Mouse (Mus musculus) liver, postnatal 0 days (tissue): ENCODE measurements around the gene Gata5. TPM values are rescaled to one million over a fixed set of nuclear protein-coding genes. Genes with fewer than 3 reads are reported as not detected.

Source experiments
- ATAC-seq: fragments of 200-750 bp; cut with Nextera tagmentation; 2 replicates; pipeline ENCODE4 v1.8.0; 2017; ENCODE audit warnings: mild to moderate bottlenecking, moderate library complexity
- DNase-seq: peaks from one replicate; pipeline ENCODE4 v3.0.0-alpha.2; 2016
- H3K27ac ChIP-seq: fragments of 300-500 bp; sonication (generic); 2 replicates; pipeline ENCODE4 v1.5.1; 2014; ENCODE audit warnings: antibody characterized with exemption, moderate library complexity, mild to moderate bottlenecking, low read depth
- H3K27me3 ChIP-seq: fragments of 300-500 bp; sonication (generic); 2 replicates; pipeline ENCODE4 v1.6.1; 2014; ENCODE audit warnings: low read length, control low read depth, mixed read lengths; ENCODE audit not compliant: insufficient read depth
- H3K36me3 ChIP-seq: fragments of 300-500 bp; sonication (generic); replicated peaks from 2 replicates; pipeline ENCODE4 v1.6.1; 2014; ENCODE audit warnings: mild to moderate bottlenecking, control low read depth, low read length, moderate library complexity, mixed read lengths; ENCODE audit not compliant: insufficient read depth
- H3K4me1 ChIP-seq: fragments of 300-500 bp; sonication (generic); 2 replicates; pipeline ENCODE4 v1.6.1; 2014; ENCODE audit warnings: antibody characterized with exemption, mild to moderate bottlenecking, control low read depth; ENCODE audit not compliant: insufficient read depth
- H3K4me2 ChIP-seq: fragments of 300-500 bp; sonication (generic); 2 replicates; pipeline ENCODE4 v1.6.1; 2014; ENCODE audit warnings: low read depth, mild to moderate bottlenecking, low read length, moderate library complexity, mixed read lengths
- H3K4me3 ChIP-seq: fragments of 300-500 bp; sonication (generic); 2 replicates; pipeline ENCODE4 v1.5.1; 2014; ENCODE audit warnings: low read depth, low read length
- H3K9ac ChIP-seq: fragments of 300-500 bp; sonication (generic); replicated peaks from 2 replicates; pipeline ENCODE4 v1.6.1; 2014; ENCODE audit warnings: mild to moderate bottlenecking, moderate library complexity
- H3K9me3 ChIP-seq: fragments of 300-500 bp; sonication (generic); 2 replicates; pipeline ENCODE4 v1.6.1; 2016; ENCODE audit warnings: mild to moderate bottlenecking, control low read depth, low read length, mixed read lengths
- CTCF ChIP-seq: sonication (generic); IDR thresholded peaks from 2 replicates; pipeline ENCODE4 v1.5.1; 2016; ENCODE audit warnings: antibody characterized with exemption, low read depth
- EP300 ChIP-seq: IDR thresholded peaks from 2 replicates; pipeline ENCODE4 v1.6.1; 2016; ENCODE audit warnings: antibody characterized with exemption, low read depth, mild to moderate bottlenecking
- WGBS: fragments of 180-500 bp; shearing (Covaris S2); extraction: QIAGEN DNeasy Blood & Tissue Kit; methylation state at CpG from one replicate; pipeline ENCODE4 v1.1.7; 2014; ENCODE audit not compliant: insufficient replicate concordance; 5-methylcytosine and 5-hydroxymethylcytosine counted together
- polyA plus RNA-seq: library from polyadenylated mRNA; unstranded; fragments of >200 nt; fragmentation: Nextera tagmentation; extraction: Ambion mirVana; gene quantifications from 2 replicates; pipeline ENCODE4 v1.2.1, GENCODE M21; 2015

Gata5 gene
- polyA plus RNA-seq, 1 experiment from 2014 or later = 0.08 TPM

DNA sequence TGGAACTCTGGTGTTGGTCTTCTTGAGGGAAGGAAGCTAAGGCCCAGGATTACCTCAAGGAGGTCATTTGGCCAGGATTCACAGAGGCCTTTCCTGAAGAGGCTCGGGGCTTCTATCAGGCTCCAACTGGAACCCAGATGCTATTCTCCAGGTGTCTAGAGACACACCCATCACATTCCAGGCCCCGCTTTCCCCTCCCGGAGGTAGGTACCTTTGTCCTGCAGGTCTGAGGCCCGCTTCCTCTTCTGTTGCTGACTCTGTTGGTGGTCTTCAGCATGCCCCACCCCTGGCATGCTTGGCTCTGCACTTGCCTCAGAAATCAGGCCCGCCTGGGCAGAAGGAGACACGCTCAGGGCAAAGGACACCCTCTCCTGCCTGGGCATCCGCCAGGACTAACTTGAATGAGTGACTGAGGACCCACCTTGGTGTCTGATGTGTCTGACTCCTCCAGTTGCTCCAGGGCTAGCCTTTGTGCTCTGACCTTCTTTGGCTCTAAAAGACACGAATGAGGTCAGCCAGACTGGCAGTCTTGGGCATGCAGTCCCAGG lies 56.7 kb downstream of the Gata5 start:
- no peaks in the 10 kb centered on the region for H3K36me3 ChIP-seq
- no peak overlapping the region for H3K9ac ChIP-seq
- DNase-seq (no peak), ATAC-seq (no peak)
- H3K4me2 ChIP-seq = no peak overlapping the region
- no peak for TF ChIP-seq EP300
- no peak for TF ChIP-seq CTCF
- peaks cover 22% of the 10 kb centered on the region for H3K4me1 ChIP-seq
- 81% methylated on average over 8 of the region's 8 CpGs for WGBS
- H3K4me3 ChIP-seq = no peak overlapping the region
- no peaks in the 10 kb centered on the region for H3K9me3 ChIP-seq
- H3K27me3 ChIP-seq = no peaks in the 10 kb centered on the region
- H3K27ac ChIP-seq = no peak overlapping the region

DNA sequence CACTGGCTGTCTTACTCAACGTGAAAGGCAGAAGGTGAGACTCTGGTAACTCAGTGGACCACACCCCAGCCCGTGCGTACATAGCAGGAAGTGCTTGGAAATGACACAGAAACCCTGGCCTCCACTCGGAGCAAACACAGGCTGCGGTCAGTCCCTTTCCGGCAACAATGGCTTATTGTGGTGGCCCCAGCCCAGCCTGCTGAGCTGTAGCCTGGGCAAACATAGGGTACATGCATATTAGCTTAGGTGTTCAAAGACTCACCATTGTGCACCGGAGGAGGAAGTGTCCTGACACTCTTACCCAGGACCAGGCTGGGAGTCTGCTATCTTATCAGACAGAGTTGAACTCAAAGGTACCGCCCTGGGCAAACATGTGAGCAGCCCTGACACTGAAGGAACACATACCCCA lies 57.6 kb downstream of the Gata5 start:
- Histone ChIP-seq H3K9me3 (no peaks in the 10 kb centered on the region), H3K27ac (peak overlapping the region; percentile 55; the same call in 1 of the 2 replicates), H3K4me2 (peak overlapping the region; percentile 61), H3K4me3 (no peak overlapping the region), H3K4me1 (peaks cover 31% of the 10 kb centered on the region), H3K27me3 (no peaks in the 10 kb centered on the region), H3K36me3 (no peaks in the 10 kb centered on the region), H3K9ac (no peak overlapping the region)
- WGBS = 5% methylated on average over 8 of the region's 8 CpGs
- TF ChIP-seq EP300 = no peak
- TF ChIP-seq CTCF = no peak
- DNase-seq = peak; percentile 59
- ATAC-seq = no peak

- Histone ChIP-seq H3K9me3 (no peaks in the 10 kb centered on the region), H3K4me3 (no peak overlapping the region), H3K9ac (no peak overlapping the region), H3K4me1 (peaks cover 36% of the 10 kb centered on the region), H3K27ac (peak overlapping the region; percentile 62), H3K36me3 (no peaks in the 10 kb centered on the region), H3K27me3 (no peaks in the 10 kb centered on the region), H3K4me2 (peak overlapping the region; percentile 61)
- WGBS = 11% methylated on average over 4 of the region's 4 CpGs
- ATAC-seq (no peak), DNase-seq (no peak)
- TF ChIP-seq CTCF = no peak
- TF ChIP-seq EP300 = no peak
Measured at GRCm38 (mm10) chr2:180276385-180276784, 58.1 kb downstream of the Gata5 start.

GRCm38 (mm10) chr2:180275836-180276235 lies 58.7 kb downstream of the Gata5 start:
- WGBS = under 1% methylated on average over 8 of the region's 8 CpGs
- TF ChIP-seq CTCF (peak; percentile 92), EP300 (no peak)
- Histone ChIP-seq H3K4me3 (no peak overlapping the region), H3K9ac (no peak overlapping the region), H3K4me1 (peaks cover 36% of the 10 kb centered on the region), H3K9me3 (no peaks in the 10 kb centered on the region), H3K27ac (no peak overlapping the region), H3K4me2 (peak overlapping the region; percentile 61), H3K36me3 (no peaks in the 10 kb centered on the region), H3K27me3 (no peaks in the 10 kb centered on the region)
- DNase-seq (peak; percentile 84), ATAC-seq (no peak)

Other genes starting within 250 kb of the Gata5 start
- not detected in 2 replicates for gene Hrh3, start 230.2 kb downstream of the Gata5 start, polyA plus RNA-seq
- 9.6 and 10.5 TPM in 2 replicates for gene Osbpl2, start 215.4 kb downstream of the Gata5 start, polyA plus RNA-seq
- 91.9 and 98.0 TPM in 2 replicates for gene Adrm1, start 163.2 kb downstream of the Gata5 start, polyA plus RNA-seq
- 2.1 and 2.2 TPM in 2 replicates for gene Lama5, start 108.8 kb downstream of the Gata5 start, polyA plus RNA-seq
- 382 and 393 TPM in 2 replicates for gene Rps21, start 77.3 kb downstream of the Gata5 start, polyA plus RNA-seq
- gene Cables2, start 61.2 kb downstream of the Gata5 start, polyA plus RNA-seq = 4.7 and 5.2 TPM in 2 replicates
- not detected in 2 replicates for gene Rbbp8nl, start 44.8 kb downstream of the Gata5 start, polyA plus RNA-seq
- gene Slco4a1, start 121.5 kb upstream of the Gata5 start, polyA plus RNA-seq = 0.86 and 0.91 TPM in 2 replicates
- not detected in 2 replicates for gene Ntsr1, start 165.3 kb upstream of the Gata5 start, polyA plus RNA-seq
- 7.3 and 7.5 TPM in 2 replicates for gene Mrgbp, start 246.6 kb upstream of the Gata5 start, polyA plus RNA-seq